Mouse (Mus musculus) hindbrain, embryonic 16.5 days (tissue): ENCODE results near the gene Pip4k2c. TPM values are rescaled to one million over a fixed set of nuclear protein-coding genes. Genes with fewer than 3 reads are reported as not detected.

Experiments used
- ATAC-seq: fragments of 200-750 bp; cut with Nextera tagmentation; 2 replicates; pipeline ENCODE4 v1.8.0; 2017; ENCODE audit warnings: moderate TSS enrichment, moderate library complexity
- H3K27ac ChIP-seq: fragments of 300-500 bp; sonication (generic); 2 replicates; pipeline ENCODE4 v1.5.1; 2014; ENCODE audit warnings: low read depth, mild to moderate bottlenecking, control low read depth, low read length, moderate library complexity
- H3K27me3 ChIP-seq: fragments of 300-500 bp; sonication (generic); replicated peaks from 2 replicates; pipeline ENCODE4 v1.6.1; 2014; ENCODE audit warnings: low read length; ENCODE audit not compliant: control insufficient read depth, insufficient read depth
- H3K36me3 ChIP-seq: fragments of 300-500 bp; sonication (generic); 2 replicates; pipeline ENCODE4 v1.6.1; 2014; ENCODE audit warnings: mild to moderate bottlenecking, low read length, moderate library complexity, mixed read lengths; ENCODE audit not compliant: control insufficient read depth, insufficient read depth
- H3K4me1 ChIP-seq: fragments of 300-500 bp; sonication (generic); 2 replicates; pipeline ENCODE4 v1.6.1; 2014; ENCODE audit warnings: low read depth, low read length; ENCODE audit not compliant: control insufficient read depth, insufficient read depth
- H3K4me2 ChIP-seq: fragments of 300-500 bp; sonication (generic); 2 replicates; pipeline ENCODE4 v1.6.1; 2014; ENCODE audit warnings: mild to moderate bottlenecking, low read length, control low read depth, moderate library complexity
- H3K4me3 ChIP-seq: fragments of 300-500 bp; sonication (generic); 2 replicates; pipeline ENCODE4 v1.5.1; 2014; ENCODE audit warnings: mild to moderate bottlenecking, low read length, control low read depth, moderate library complexity
- H3K9ac ChIP-seq: fragments of 300-500 bp; sonication (generic); 2 replicates; pipeline ENCODE4 v1.6.1; 2014; ENCODE audit warnings: low read depth, mild to moderate bottlenecking, control low read depth, low read length, moderate library complexity
- H3K9me3 ChIP-seq: fragments of 300-500 bp; sonication (generic); 2 replicates; pipeline ENCODE4 v1.6.1; 2014; ENCODE audit warnings: mild to moderate bottlenecking, low read length, moderate library complexity; ENCODE audit not compliant: control insufficient read depth
- WGBS: fragments of 180-500 bp; shearing (Covaris S2); extraction: QIAGEN DNeasy Blood & Tissue Kit; methylation state at CpG from one replicate; pipeline ENCODE4 v1.1.7; 2014; 5-methylcytosine and 5-hydroxymethylcytosine counted together
- polyA plus RNA-seq: library from polyadenylated mRNA; unstranded; fragments of >200 nt; fragmentation: Nextera tagmentation; extraction: Ambion mirVana; gene quantifications from 2 replicates; pipeline ENCODE4 v1.2.1, GENCODE M21; 2015

The Pip4k2c gene
- polyA plus RNA-seq, 1 experiment from 2014 or later: 20.5 TPM

- H3K27ac ChIP-seq: no peak overlapping the region
- ATAC-seq: no peak
- H3K4me1 ChIP-seq: peaks cover 8% of the 10 kb centered on the region; the same call in 1 of the 2 replicates
- H3K9ac ChIP-seq: no peak overlapping the region
- H3K36me3 ChIP-seq: peaks cover 30% of the 10 kb centered on the region
- H3K4me3 ChIP-seq: no peak overlapping the region
- H3K27me3 ChIP-seq: no peaks in the 10 kb centered on the region
- 88% methylated on average over 8 of the region's 8 CpGs for WGBS
- H3K9me3 ChIP-seq: no peaks in the 10 kb centered on the region
- H3K4me2 ChIP-seq: no peak overlapping the region
Measured at GRCm38 (mm10) chr10:127200279-127200678, 11.1 kb downstream of the Pip4k2c start.

DNA sequence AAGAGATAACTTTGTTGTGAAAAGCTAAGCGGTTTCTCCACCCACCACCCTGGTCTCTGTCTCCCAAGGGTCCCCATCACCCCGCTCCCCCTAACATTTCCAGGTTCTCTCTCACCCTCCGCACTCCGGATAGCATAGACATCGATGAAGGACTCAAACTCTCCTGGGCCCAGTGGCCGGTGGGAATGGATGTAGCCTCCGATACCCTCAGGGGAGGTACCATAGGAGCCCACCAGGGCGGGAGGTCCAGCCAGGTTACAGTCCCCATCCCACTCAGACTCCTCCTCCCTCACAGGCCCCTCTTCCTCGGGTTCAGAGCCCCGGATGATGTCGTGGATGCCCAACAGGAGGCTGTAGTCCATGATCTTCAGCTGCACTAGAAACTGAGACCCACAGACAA lies 11.9 kb downstream of the Pip4k2c start:
- Histone ChIP-seq H3K9me3 (no peaks in the 10 kb centered on the region), H3K27me3 (no peaks in the 10 kb centered on the region), H3K4me1 (peaks cover 13% of the 10 kb centered on the region), H3K4me2 (no peak overlapping the region), H3K4me3 (no peak overlapping the region), H3K36me3 (peaks cover 28% of the 10 kb centered on the region), H3K27ac (no peak overlapping the region), H3K9ac (no peak overlapping the region)
- ATAC-seq: no peak
- WGBS: 89% methylated on average over 11 of the region's 11 CpGs

GRCm38 (mm10) chr10:127199068-127199467 lies 12.3 kb downstream of the Pip4k2c start:
- WGBS: 66% methylated on average over 5 of the region's 5 CpGs
- Histone ChIP-seq H3K9ac (no peak overlapping the region), H3K4me2 (no peak overlapping the region), H3K4me3 (no peak overlapping the region), H3K4me1 (peaks cover 17% of the 10 kb centered on the region), H3K9me3 (no peaks in the 10 kb centered on the region), H3K27ac (no peak overlapping the region), H3K27me3 (no peaks in the 10 kb centered on the region), H3K36me3 (peaks cover 27% of the 10 kb centered on the region)
- ATAC-seq: peak; percentile 5; the same call in 1 of the 2 replicates

DNA sequence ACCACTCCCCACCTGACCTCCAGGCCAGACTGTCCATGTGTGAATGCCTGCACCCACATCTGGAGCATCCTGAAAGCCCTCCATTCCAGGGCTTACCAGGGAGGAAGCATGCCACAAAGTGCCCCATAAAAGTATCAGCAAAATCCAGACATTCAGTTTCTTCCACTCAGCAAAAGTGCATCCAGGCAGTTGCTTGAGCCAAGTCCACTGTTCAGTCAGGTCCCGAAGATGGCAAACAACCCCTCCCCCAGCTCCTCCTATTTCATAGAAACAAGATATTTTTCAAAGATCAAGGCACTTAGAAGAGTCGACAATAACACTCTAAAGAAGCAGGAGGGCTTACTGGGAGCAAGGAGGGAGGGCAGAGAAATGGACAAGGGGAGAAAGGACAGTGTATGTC lies 12.9 kb downstream of the Pip4k2c start:
- ATAC-seq: no peak
- peaks cover 27% of the 10 kb centered on the region for H3K36me3 ChIP-seq
- no peaks in the 10 kb centered on the region for H3K9me3 ChIP-seq
- H3K9ac ChIP-seq: no peak overlapping the region
- no peak overlapping the region for H3K4me2 ChIP-seq
- H3K4me1 ChIP-seq: peaks cover 17% of the 10 kb centered on the region
- no peak overlapping the region for H3K4me3 ChIP-seq
- H3K27me3 ChIP-seq: no peaks in the 10 kb centered on the region
- no peak overlapping the region for H3K27ac ChIP-seq
- 60% methylated on average over 2 of the region's 2 CpGs for WGBS

GRCm38 (mm10) chr10:127197505-127198110 lies 13.8 kb downstream of the Pip4k2c start:
- Histone ChIP-seq H3K4me3 (no peak overlapping the region), H3K4me1 (peaks cover 17% of the 10 kb centered on the region), H3K9me3 (no peaks in the 10 kb centered on the region), H3K27me3 (no peaks in the 10 kb centered on the region), H3K4me2 (no peak overlapping the region), H3K27ac (no peak overlapping the region), H3K9ac (no peak overlapping the region), H3K36me3 (peaks cover 33% of the 10 kb centered on the region)
- ATAC-seq: no peak
- 81% methylated on average over 11 of the region's 11 CpGs for WGBS

GRCm38 (mm10) chr10:127197104-127197503 lies 14.3 kb downstream of the Pip4k2c start:
- H3K4me3 ChIP-seq: no peak overlapping the region
- H3K27me3 ChIP-seq: no peaks in the 10 kb centered on the region
- H3K9ac ChIP-seq: no peak overlapping the region
- H3K36me3 ChIP-seq: peaks cover 33% of the 10 kb centered on the region
- H3K4me2 ChIP-seq: no peak overlapping the region
- 95% methylated on average over 8 of the region's 8 CpGs for WGBS
- no peaks in the 10 kb centered on the region for H3K9me3 ChIP-seq
- H3K27ac ChIP-seq: no peak overlapping the region
- no peak for ATAC-seq
- peaks cover 17% of the 10 kb centered on the region for H3K4me1 ChIP-seq

DNA sequence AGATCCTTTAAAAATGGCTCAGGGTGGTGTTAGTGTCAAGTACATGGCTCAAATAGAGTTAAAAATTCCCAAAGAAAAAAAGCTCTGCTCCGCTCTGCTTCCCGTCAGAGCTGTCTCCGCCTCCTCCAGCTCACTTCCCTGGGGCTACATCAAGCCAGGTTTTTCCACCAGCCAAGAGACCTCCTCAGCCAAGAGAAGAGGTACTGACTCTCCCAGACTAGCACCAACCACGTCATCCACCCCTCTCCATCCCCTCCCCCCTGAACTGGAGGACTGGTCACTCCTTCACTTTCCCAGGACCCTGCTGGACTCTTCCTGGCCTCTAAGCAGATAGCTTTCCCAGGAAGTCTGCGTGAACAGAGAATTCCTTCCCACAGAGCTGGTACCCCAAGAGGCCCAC lies 15.0 kb downstream of the Pip4k2c start:
- 3% methylated on average over 5 of the region's 5 CpGs for WGBS
- Histone ChIP-seq H3K9me3 (no peaks in the 10 kb centered on the region), H3K9ac (peak overlapping the region; percentile 94), H3K4me2 (peak overlapping the region; percentile 65), H3K4me3 (peak overlapping the region; percentile 80), H3K4me1 (peaks cover 17% of the 10 kb centered on the region), H3K36me3 (peaks cover 30% of the 10 kb centered on the region), H3K27ac (peak overlapping the region; percentile 90), H3K27me3 (no peaks in the 10 kb centered on the region)
- peak; percentile 69 for ATAC-seq

DNA sequence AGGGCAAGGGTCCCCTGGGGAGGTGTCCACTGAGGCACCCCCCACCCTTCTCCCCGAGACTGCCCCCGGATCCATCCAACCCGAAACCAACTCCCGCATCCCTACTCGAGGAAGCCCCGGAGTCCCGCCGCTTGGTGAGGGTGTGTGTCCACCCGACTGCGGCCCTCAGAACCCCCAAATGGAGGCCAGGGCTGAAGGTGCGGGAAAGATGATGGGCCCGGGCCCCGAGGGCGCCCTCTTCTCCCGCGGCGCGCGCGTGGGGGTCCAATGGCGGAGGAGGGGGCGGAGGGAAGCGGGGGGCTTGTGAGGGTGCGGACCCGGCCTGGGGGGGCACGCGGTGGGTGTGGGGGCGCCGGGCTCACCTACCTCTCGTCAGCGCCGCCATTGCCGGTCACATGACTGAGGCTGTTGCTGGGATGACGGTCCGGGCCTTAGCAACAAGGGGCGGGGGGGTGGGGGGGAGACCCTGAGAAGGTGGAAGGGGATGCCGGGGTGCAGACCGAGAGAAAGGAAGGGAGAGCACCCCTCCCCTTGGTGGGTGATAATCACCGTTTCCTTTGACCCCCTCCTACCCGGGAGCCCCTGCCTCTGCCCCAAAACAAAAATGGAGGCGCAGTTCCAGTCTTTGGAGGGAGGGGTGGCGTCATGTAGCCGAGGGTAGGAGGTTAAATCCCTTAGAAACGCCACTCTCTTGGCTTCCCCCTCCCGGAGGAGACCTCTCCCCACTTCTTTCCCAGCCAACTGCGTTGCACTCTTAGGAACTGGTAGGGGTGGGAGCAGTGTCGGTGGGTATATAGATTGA lies 15.9 kb downstream of the Pip4k2c start, which contains the start of gene Dtx3:
Gene Dtx3 (minus strand): TSS at position 401 of the 802 bp plus-strand sequence.
- peak within 1 kb of the TSS; percentile 65 for H3K4me2 ChIP-seq
- H3K27ac ChIP-seq: peak within 1 kb of the TSS; percentile 90
- ATAC-seq: peak; percentile 69
- WGBS: under 1% methylated on average over 32 of the region's 47 CpGs
- peaks cover 32% of the 10 kb centered on the region for H3K36me3 ChIP-seq
- H3K4me1 ChIP-seq: peaks cover 17% of the 10 kb centered on the region
- H3K27me3 ChIP-seq: no peaks in the 10 kb centered on the region
- peak within 1 kb of the TSS; percentile 80 for H3K4me3 ChIP-seq
- H3K9me3 ChIP-seq: no peaks in the 10 kb centered on the region
- H3K9ac ChIP-seq: peak within 1 kb of the TSS; percentile 94
